Mouse (Mus musculus) thymus, adult 2 months (tissue): Measurements from ENCODE around the gene Ano10. TPM values are rescaled to one million over a fixed set of nuclear protein-coding genes. Genes with fewer than 3 reads are reported as not detected.
"Not testable (repeated sequence)": the region's sequence is repeated elsewhere in the genome, so short reads cannot be mapped to it uniquely, and the experiment has no call there.

Experiments used
- DNase-seq: peaks from one replicate; pipeline ENCODE4 v3.0.0; 2021
- H3K27ac ChIP-seq: fragments of 200-500 bp; 2 replicates; pipeline ENCODE4 v1.5.1; 2012; ENCODE audit warnings: low read length, control low read depth; ENCODE audit not compliant: control insufficient read depth, insufficient read depth
- H3K27me3 ChIP-seq: fragments of 200-500 bp; 2 replicates; pipeline ENCODE4 v1.6.1; 2012; ENCODE audit warnings: mild to moderate bottlenecking, low read length, moderate library complexity, mixed read lengths; ENCODE audit not compliant: control insufficient read depth, insufficient read depth
- H3K36me3 ChIP-seq: fragments of 200-500 bp; 2 replicates; pipeline ENCODE4 v1.6.1; 2012; ENCODE audit warnings: mild to moderate bottlenecking, low read length, moderate library complexity; ENCODE audit not compliant: control insufficient read depth, insufficient read depth
- H3K4me1 ChIP-seq: fragments of 200-500 bp; replicated peaks from 2 replicates; pipeline ENCODE4 v1.6.1; 2012; ENCODE audit warnings: low read length; ENCODE audit not compliant: control insufficient read depth, insufficient read depth
- H3K4me3 ChIP-seq: fragments of 200-500 bp; 2 replicates; pipeline ENCODE4 v1.5.1; 2012; ENCODE audit warnings: mild to moderate bottlenecking, low read length, control low read depth, moderate library complexity; ENCODE audit not compliant: control insufficient read depth, insufficient read depth
- CTCF ChIP-seq: fragments of 200-500 bp; IDR thresholded peaks from 2 replicates; pipeline ENCODE4 v1.5.1; 2012; ENCODE audit warnings: mild to moderate bottlenecking, control low read depth, low read length, moderate library complexity, borderline replicate concordance; ENCODE audit not compliant: control insufficient read depth, poor library complexity, insufficient read depth; ENCODE audit errors: extremely low read depth
- POLR2A ChIP-seq: fragments of 200-500 bp; IDR thresholded peaks from 2 replicates; pipeline ENCODE4 v1.6.1; 2012; ENCODE audit warnings: mild to moderate bottlenecking, low read length, control low read depth, moderate library complexity; ENCODE audit not compliant: control insufficient read depth, poor library complexity, insufficient read depth; ENCODE audit errors: extremely low read depth
- WGBS: fragments of 180-500 bp; shearing (Covaris S2); methylation state at CpG from one replicate; pipeline ENCODE4 v1.1.7; 2018; 5-methylcytosine and 5-hydroxymethylcytosine counted together
- polyA plus RNA-seq: library from polyadenylated mRNA; depleted of rRNA; stranded (reverse); fragments of >200 nt; gene quantifications from 2 replicates; pipeline ENCODE4 v1.2.3, GENCODE M21; 2012

Ano10 gene
- polyA plus RNA-seq, 1 experiment, result 41.3 TPM

DNA sequence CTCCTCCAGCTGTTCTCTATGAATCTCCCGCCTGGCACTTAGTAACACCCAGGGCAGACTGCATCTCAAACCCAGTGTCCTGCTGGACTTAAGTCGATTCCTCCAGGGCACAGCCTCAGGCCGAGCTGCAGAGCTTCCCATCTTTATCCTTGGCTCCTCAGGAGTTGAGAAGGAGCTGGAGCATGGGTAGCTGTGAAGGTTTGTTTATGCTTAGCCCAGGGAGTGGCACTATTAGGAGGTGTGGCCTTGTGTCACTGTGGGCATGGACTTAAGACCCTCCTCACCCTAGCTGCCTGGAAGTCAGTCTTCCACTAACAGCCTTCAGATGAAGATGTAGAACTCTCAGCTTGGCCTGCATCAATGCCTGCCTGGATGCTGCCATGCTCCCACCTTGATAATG lies 28.1 kb upstream of the Ano10 start:
- 80% methylated on average over 3 of the region's 3 CpGs for WGBS
- no peak for DNase-seq
- H3K27me3 ChIP-seq, result no peaks in the 10 kb centered on the region
- no peaks in the 10 kb centered on the region for H3K36me3 ChIP-seq
- no peak overlapping the region for H3K4me3 ChIP-seq
- no peak overlapping the region for H3K27ac ChIP-seq
- H3K4me1 ChIP-seq, result no peaks in the 10 kb centered on the region
- TF ChIP-seq CTCF (no peak), POLR2A (no peak)

- Histone ChIP-seq H3K27me3 (no peaks in the 10 kb centered on the region), H3K4me1 (no peaks in the 10 kb centered on the region), H3K4me3 (no peak overlapping the region), H3K36me3 (no peaks in the 10 kb centered on the region), H3K27ac (no peak overlapping the region)
- TF ChIP-seq CTCF (no peak), POLR2A (no peak)
- 94% methylated on average over 4 of the region's 4 CpGs for WGBS
- DNase-seq, result no peak
Measured at GRCm38 (mm10) chr9:122320626-122321025, 26.4 kb upstream of the Ano10 start.

DNA sequence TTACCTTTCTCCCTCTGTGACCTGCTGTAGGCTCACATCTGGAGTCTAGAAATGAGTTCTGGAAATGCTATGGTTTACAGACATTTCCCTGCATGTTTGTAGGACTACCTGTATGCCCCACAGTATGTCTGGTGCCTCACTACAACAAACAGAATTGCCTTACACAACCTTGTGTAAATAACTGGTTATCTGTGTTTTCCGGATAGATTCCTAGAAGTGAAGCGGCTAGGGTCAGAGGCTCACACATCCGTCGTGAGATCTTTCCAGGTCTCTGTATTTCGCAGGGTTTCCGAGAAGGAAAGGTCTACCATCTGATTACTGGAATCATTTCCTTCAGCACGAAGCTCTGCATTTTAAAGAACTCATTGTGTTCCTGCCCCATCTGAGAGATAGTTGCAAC lies 22.3 kb upstream of the Ano10 start:
- WGBS, result 96% methylated on average over 7 of the region's 7 CpGs
- H3K27me3 ChIP-seq, result no peaks in the 10 kb centered on the region
- no peaks in the 10 kb centered on the region for H3K4me1 ChIP-seq
- no peaks in the 10 kb centered on the region for H3K36me3 ChIP-seq
- DNase-seq, result no peak
- no peak overlapping the region for H3K27ac ChIP-seq
- TF ChIP-seq POLR2A, result no peak
- TF ChIP-seq CTCF, result no peak
- no peak overlapping the region for H3K4me3 ChIP-seq

- 94% methylated on average over 11 of the region's 11 CpGs for WGBS
- no peaks in the 10 kb centered on the region for H3K4me1 ChIP-seq
- TF ChIP-seq CTCF, result no peak
- no peak for TF ChIP-seq POLR2A
- DNase-seq, result no peak
- H3K4me3 ChIP-seq, result no peak overlapping the region
- H3K36me3 ChIP-seq, result no peaks in the 10 kb centered on the region
- H3K27me3 ChIP-seq, result no peaks in the 10 kb centered on the region
- no peak overlapping the region for H3K27ac ChIP-seq
Measured at GRCm38 (mm10) chr9:122315501-122315900, 21.3 kb upstream of the Ano10 start.

DNA sequence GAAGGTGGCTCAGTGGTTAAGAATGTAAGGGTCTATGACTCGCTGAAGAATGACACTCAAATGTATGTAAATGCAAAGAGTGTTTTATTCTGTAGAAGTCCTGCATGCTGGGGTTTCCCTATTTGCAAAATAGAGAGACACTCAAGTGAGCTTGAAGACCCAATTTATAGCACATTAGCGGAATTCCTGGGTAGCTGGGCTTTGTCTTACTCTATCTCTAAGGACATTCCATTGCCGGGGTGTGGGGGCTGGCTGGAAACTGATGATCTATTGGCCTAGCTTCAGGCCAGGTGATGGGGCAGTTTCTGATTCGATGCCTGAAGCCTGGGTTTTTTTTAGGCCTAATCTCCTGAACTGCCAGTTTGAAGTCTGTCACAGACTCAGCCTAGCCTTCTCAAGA lies 20.7 kb upstream of the Ano10 start:
- Histone ChIP-seq H3K4me3 (no peak overlapping the region), H3K27ac (no peak overlapping the region), H3K27me3 (no peaks in the 10 kb centered on the region), H3K36me3 (no peaks in the 10 kb centered on the region), H3K4me1 (no peaks in the 10 kb centered on the region)
- WGBS, result 89% methylated on average over 4 of the region's 4 CpGs
- TF ChIP-seq POLR2A, result no peak
- TF ChIP-seq CTCF, result no peak
- DNase-seq, result no peak

DNA sequence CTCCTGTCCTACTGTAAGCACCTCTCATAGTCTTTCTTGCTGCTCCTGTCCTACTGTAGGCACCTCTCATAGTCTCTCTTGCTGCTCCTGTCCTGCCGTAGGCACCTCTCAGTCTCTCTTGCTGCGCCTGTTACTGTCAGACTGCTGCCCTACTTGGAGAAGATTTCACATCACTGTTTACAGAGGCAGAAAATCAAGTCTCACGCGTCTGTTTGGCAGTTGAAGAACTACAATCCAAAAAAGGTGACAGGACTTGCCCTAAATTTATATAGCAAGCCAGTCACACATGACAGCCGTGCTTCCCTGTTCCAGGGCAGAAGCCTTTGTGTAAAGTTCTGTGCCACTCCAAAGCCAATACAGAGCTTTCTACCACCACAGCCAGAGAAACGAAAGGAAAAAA lies 20.2 kb upstream of the Ano10 start:
- no peaks in the 10 kb centered on the region for H3K4me1 ChIP-seq
- TF ChIP-seq POLR2A, result no peak
- no peak for TF ChIP-seq CTCF
- no peak for DNase-seq
- no peak overlapping the region for H3K4me3 ChIP-seq
- no peak overlapping the region for H3K27ac ChIP-seq
- no peaks in the 10 kb centered on the region for H3K27me3 ChIP-seq
- H3K36me3 ChIP-seq, result no peaks in the 10 kb centered on the region
- 92% methylated on average over 6 of the region's 6 CpGs for WGBS

DNA sequence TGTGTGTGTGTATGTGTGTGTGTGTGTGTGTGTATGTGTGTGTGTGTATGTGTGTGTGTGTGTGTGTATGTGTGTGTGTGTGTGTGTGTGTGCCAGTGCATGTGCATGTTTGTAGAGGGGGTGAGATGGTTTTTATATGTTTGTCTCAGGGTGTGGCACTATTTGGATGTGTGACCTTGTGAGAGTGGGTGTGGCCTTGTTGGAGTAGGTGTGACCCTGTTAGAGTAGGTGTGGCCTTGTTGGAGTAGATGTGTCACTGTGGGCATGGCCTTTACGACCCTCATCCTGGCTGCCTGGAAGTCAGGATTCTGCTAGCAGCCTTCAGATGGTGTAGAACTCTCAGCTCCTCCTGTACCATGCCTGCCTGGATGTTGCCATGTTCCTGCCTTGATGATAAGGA lies 18.9 kb upstream of the Ano10 start:
- H3K4me1 ChIP-seq, H3K4me3 ChIP-seq, H3K27ac ChIP-seq, H3K27me3 ChIP-seq, H3K36me3 ChIP-seq, DNase-seq: not testable (repeated sequence)
- 88% methylated on average over 1 of the region's 1 CpGs for WGBS
